Mouse (Mus musculus) G1E (cell line): ENCODE measurements around the gene F2rl2.

ENCODE experiments used
- CTCF ChIP-seq: IDR thresholded peaks from 2 replicates; pipeline ENCODE4 v1.5.1; 2012; ENCODE audit warnings: low read depth, low read length, inconsistent platforms, mixed read lengths
- GATA1 ChIP-seq: IDR thresholded peaks from 2 replicates; pipeline ENCODE4 v1.6.1; 2012; ENCODE audit warnings: borderline replicate concordance, low read length, inconsistent platforms, mixed read lengths
- GATA2 ChIP-seq: IDR thresholded peaks from 2 replicates; pipeline ENCODE4 v1.6.1; 2012; ENCODE audit warnings: low read depth, low read length, inconsistent platforms, borderline replicate concordance
- POLR2AphosphoS5 ChIP-seq: IDR thresholded peaks from 2 replicates; pipeline ENCODE4 v1.6.1; 2012; ENCODE audit warnings: low read depth, low read length, inconsistent platforms; ENCODE audit not compliant: insufficient replicate concordance

DNA sequence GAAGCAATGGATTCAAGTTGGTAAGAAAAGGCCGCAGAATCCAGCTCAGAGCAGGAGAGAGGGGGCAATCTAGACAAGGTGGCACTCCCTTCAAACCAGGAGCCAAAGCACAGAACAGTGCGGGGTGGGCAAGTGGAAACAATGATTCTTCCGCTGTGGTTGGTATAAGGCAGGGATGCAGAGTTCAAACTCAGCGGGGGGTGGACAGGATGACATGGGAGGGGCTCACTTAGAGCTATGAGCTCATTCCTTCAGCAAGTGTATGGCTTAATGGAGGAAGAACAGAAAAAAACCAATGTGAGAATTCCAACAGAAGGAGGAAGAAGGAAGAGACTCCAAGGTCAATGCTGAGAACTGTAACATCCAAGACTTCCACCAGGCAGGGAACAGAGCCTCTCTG, 33.8 kb downstream of the F2rl2 start:
- no peak for TF ChIP-seq CTCF
- TF ChIP-seq POLR2AphosphoS5 = no peak
- TF ChIP-seq GATA1 = no peak
- no peak for TF ChIP-seq GATA2
